Mouse (Mus musculus) liver, embryonic 11.5 days (tissue): Measurements from ENCODE around the gene Olfr820. TPM values are rescaled to one million over a fixed set of nuclear protein-coding genes. Genes with fewer than 3 reads are reported as not detected.

ENCODE experiments used
- ATAC-seq: fragments of 200-750 bp; cut with Nextera tagmentation; replicated peaks from 2 replicates; pipeline ENCODE4 v1.8.0; 2017; ENCODE audit warnings: moderate number of reproducible peaks, mild to moderate bottlenecking, moderate TSS enrichment, moderate library complexity; ENCODE audit not compliant: low FRiP score
- DNase-seq: peaks from one replicate; pipeline ENCODE4 v3.0.0-alpha.2; 2017; ENCODE audit warnings: low spot score
- H3K27ac ChIP-seq: fragments of 300-500 bp; sonication (generic); 2 replicates; pipeline ENCODE4 v1.5.1; 2014; ENCODE audit warnings: mild to moderate bottlenecking, low read depth, low read length, control low read depth
- H3K27me3 ChIP-seq: fragments of 300-500 bp; sonication (generic); replicated peaks from 2 replicates; pipeline ENCODE4 v1.6.1; 2014; ENCODE audit warnings: low read length, mixed read lengths; ENCODE audit not compliant: control insufficient read depth, insufficient read depth
- H3K36me3 ChIP-seq: fragments of 300-500 bp; sonication (generic); 2 replicates; pipeline ENCODE4 v1.6.1; 2014; ENCODE audit warnings: mild to moderate bottlenecking, low read length, moderate library complexity, mixed read lengths; ENCODE audit not compliant: control insufficient read depth, insufficient read depth
- H3K4me1 ChIP-seq: fragments of 300-500 bp; sonication (generic); replicated peaks from 2 replicates; pipeline ENCODE4 v1.6.1; 2014; ENCODE audit warnings: low read length, mixed read lengths; ENCODE audit not compliant: control insufficient read depth, insufficient read depth
- H3K4me2 ChIP-seq: fragments of 300-500 bp; sonication (generic); 2 replicates; pipeline ENCODE4 v1.6.1; 2014; ENCODE audit warnings: mild to moderate bottlenecking, control low read depth, moderate library complexity
- H3K4me3 ChIP-seq: fragments of 300-500 bp; sonication (generic); 2 replicates; pipeline ENCODE4 v1.5.1; 2014; ENCODE audit warnings: low read depth, low read length, control low read depth
- H3K9ac ChIP-seq: fragments of 300-500 bp; sonication (generic); 2 replicates; pipeline ENCODE4 v1.6.1; 2014; ENCODE audit warnings: low read depth, low read length, control low read depth
- H3K9me3 ChIP-seq: fragments of 300-500 bp; sonication (generic); 2 replicates; pipeline ENCODE4 v1.6.1; 2016; ENCODE audit warnings: low read length, inconsistent platforms, mixed read lengths; ENCODE audit not compliant: control insufficient read depth
- WGBS: fragments of 180-500 bp; shearing (Covaris S2); extraction: QIAGEN DNeasy Blood & Tissue Kit; methylation state at CpG from one replicate; pipeline ENCODE4 v1.1.7; 2014; 5-methylcytosine and 5-hydroxymethylcytosine counted together
- polyA plus RNA-seq: library from polyadenylated mRNA; unstranded; fragments of >200 nt; fragmentation: Nextera tagmentation; extraction: Ambion mirVana; gene quantifications from 2 replicates; pipeline ENCODE4 v1.2.1, GENCODE M21; 2014

The Olfr820 gene
- polyA plus RNA-seq, 1 experiment from 2014 or later, result not detected

DNA sequence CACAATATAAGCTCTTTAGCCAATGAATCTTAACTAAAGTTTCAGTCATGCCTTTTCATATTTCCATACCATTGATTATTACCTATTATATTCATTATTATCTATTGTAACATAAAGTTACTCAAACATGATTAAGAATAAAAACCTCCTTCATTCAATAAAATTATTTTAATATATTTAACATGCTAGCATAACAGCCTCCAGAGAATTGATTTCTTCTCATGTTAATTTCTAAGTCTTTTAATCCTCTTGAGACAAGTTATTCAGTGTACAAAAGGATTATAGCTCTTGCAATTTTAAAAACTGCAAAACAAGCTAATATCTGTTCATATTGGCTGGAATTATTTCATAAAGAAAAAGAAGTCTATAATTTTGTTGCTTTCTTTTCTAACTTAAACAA is 17.6 kb downstream of the Olfr820 start, which contains the start of gene Olfr821:
Olfr821 (plus strand) TSS at position 301 of the 400 bp plus-strand sequence.
- Histone ChIP-seq H3K27me3 (no peaks in the 10 kb centered on the region), H3K4me2 (no peak within 1 kb of the TSS), H3K9ac (no peak within 1 kb of the TSS), H3K4me3 (no peak within 1 kb of the TSS), H3K27ac (no peak within 1 kb of the TSS), H3K9me3 (no peaks in the 10 kb centered on the region), H3K36me3 (no peaks in the 10 kb centered on the region), H3K4me1 (no peaks in the 10 kb centered on the region)
- DNase-seq, result no peak
- no peak for ATAC-seq

DNA sequence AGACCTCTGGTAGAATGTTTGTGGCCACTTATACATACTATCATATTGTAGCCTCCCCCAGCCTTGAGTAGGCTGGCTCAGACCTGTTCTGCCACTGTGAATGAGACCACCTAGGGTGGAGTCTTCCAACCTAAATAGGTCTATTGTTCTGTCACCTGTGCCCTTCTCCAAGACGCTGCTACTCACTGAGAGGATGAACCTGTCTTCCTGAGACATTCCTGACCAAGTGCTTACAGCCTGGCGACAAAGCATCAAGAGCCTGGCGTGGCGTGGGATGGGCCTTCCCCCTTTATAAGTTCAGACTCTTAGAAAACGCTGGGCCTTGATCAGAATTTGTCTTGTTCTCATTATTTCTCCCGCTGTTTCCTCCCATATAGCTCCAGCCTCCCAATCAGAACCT is 24.7 kb downstream of the Olfr820 start:
- H3K4me2 ChIP-seq, result no peak overlapping the region
- H3K27ac ChIP-seq, result no peak overlapping the region
- no peak for DNase-seq
- ATAC-seq, result no peak
- no peaks in the 10 kb centered on the region for H3K27me3 ChIP-seq
- no peaks in the 10 kb centered on the region for H3K4me1 ChIP-seq
- no peaks in the 10 kb centered on the region for H3K36me3 ChIP-seq
- WGBS, result 72% methylated on average over 6 of the region's 6 CpGs
- H3K9me3 ChIP-seq, result no peaks in the 10 kb centered on the region
- no peak overlapping the region for H3K4me3 ChIP-seq
- no peak overlapping the region for H3K9ac ChIP-seq

Other genes with a start within 250 kb of the Olfr820 start
- not detected in 2 replicates for gene Olfr808, start 247.1 kb upstream of the Olfr820 start, polyA plus RNA-seq
- gene Olfr809, start 238.0 kb upstream of the Olfr820 start, polyA plus RNA-seq, result not detected in 2 replicates
- gene Olfr810, start 217.7 kb upstream of the Olfr820 start, polyA plus RNA-seq, result not detected in 2 replicates
- not detected in 2 replicates for gene Olfr811, start 208.2 kb upstream of the Olfr820 start, polyA plus RNA-seq
- not detected in 2 replicates for gene Olfr812, start 166.5 kb upstream of the Olfr820 start, polyA plus RNA-seq
- gene Olfr813, start 157.3 kb upstream of the Olfr820 start, polyA plus RNA-seq, result not detected in 2 replicates
- gene Olfr814, start 132.8 kb upstream of the Olfr820 start, polyA plus RNA-seq, result not detected in 2 replicates
- not detected in 2 replicates for gene Olfr815, start 106.8 kb upstream of the Olfr820 start, polyA plus RNA-seq
- not detected in 2 replicates for gene Olfr816, start 97.0 kb upstream of the Olfr820 start, polyA plus RNA-seq
- gene Olfr818, start 63.5 kb upstream of the Olfr820 start, polyA plus RNA-seq, result not detected in 2 replicates
- gene Olfr819, start 45.4 kb upstream of the Olfr820 start, polyA plus RNA-seq, result not detected in 2 replicates
- not detected in 2 replicates for gene Olfr247, start 36.5 kb upstream of the Olfr820 start, polyA plus RNA-seq
- not detected in 2 replicates for gene Gm10310, start 27.6 kb upstream of the Olfr820 start, polyA plus RNA-seq
- gene Olfr821, start 17.7 kb downstream of the Olfr820 start, polyA plus RNA-seq, result not detected in 2 replicates
- not detected in 2 replicates for gene Olfr822, start 58.6 kb downstream of the Olfr820 start, polyA plus RNA-seq
- not detected in 2 replicates for gene Olfr823, start 102.8 kb downstream of the Olfr820 start, polyA plus RNA-seq
- gene Olfr824, start 117.4 kb downstream of the Olfr820 start, polyA plus RNA-seq, result not detected in 2 replicates
- gene Olfr825, start 154.1 kb downstream of the Olfr820 start, polyA plus RNA-seq, result not detected in 2 replicates
- not detected in 2 replicates for gene Olfr826, start 171.6 kb downstream of the Olfr820 start, polyA plus RNA-seq
- gene Olfr827, start 201.8 kb downstream of the Olfr820 start, polyA plus RNA-seq, result not detected in 2 replicates